Mouse (Mus musculus): ENCODE data around the gene Gatad2b. TPM values are rescaled to one million over a fixed set of nuclear protein-coding genes. Genes with fewer than 3 reads are reported as not detected.

Gene Gatad2b
- 110 to 130 TPM (median 118 TPM) in 4 replicates for total RNA-seq (2023; ENCODE audit: inconsistent age)

DNA sequence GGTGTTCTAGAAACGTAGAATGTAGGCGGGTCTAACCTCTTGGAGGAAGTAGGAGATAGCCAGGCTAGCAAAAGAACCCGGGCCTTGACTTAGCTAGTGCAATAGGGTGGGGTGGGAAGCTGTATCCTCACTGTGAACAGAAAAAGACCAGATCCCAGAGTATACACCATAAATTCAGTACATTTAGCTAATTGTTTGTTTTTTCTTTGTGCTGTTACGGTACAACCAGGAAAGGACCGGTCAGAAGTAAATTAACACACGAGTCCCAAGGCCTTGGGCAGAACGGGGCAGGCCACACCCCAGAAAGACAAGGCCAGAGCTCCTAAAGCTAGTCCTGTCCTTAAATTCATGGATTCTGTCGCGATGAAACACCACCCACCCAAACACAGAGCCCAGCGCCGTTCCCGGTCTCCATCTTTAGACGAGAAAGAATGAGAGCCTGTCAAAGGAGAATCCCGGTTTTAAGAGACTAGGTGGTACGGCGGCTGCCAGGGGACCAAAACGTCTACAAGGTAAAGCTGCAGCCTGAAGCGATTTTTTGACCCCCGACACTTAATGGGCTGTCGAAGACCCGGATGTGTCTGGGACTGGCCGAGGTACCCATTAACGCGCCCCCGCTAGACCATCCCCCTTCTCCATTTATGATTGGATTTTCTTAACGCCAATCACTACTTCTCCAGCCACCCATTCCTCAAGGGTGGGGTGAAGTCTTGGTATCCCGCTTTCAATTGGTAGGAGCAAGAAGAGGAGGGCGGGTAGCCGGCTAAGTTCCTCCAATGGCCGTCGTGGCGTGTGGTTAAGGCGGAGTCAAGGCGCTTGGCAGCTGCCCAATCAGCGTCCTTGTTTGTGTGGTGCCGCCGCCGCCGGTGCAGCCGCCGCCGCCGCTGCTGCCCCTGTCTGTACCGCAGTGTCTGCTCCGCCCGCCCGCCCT is at the start of gene Gatad2b:
Gene Gatad2b (plus strand): TSS at position 834 of the 931 bp plus-strand sequence.

DNA sequence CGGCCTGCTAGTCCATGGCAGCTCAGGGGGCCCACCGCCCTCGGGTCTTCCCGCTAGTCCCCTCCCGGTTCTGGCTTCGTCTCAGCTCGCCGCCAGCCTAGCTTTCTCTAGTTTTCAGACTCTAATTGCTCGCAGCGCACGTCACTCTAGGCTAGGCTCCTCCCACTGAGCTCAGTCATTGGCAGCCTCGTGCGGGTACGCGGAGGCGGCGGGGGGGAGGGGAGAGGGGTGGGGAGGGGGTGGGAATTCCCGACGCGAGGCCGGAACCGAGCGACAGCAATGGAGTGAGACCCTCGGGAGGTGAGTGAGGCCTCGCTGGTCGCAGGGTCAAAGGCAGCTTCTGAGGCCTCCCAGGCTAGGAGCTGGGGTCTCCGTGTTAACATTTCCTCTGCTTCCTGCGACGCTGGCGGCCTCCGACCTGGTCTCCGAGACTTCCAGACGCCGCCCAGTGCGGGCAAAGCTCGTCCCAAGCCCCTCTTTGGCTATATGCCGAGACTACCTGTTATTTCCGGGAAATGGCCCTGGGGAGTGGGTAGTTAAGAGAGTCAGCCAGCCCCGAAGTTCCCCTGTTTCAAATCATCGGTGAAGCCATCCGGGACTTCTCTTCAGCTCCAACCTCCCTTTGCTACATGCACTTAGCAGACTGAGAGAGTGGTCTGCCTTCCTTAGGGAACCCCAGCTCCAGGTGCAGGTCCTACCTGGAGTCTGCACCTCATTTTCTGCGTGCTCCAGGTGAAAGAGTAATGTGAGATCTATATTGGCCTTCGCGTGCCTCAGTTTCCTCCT is 44.8 kb upstream of the Gatad2b start, which contains the start of gene Slc39a1:
Gene Slc39a1 (plus strand): TSS at position 213 of the 786 bp plus-strand sequence.

DNA sequence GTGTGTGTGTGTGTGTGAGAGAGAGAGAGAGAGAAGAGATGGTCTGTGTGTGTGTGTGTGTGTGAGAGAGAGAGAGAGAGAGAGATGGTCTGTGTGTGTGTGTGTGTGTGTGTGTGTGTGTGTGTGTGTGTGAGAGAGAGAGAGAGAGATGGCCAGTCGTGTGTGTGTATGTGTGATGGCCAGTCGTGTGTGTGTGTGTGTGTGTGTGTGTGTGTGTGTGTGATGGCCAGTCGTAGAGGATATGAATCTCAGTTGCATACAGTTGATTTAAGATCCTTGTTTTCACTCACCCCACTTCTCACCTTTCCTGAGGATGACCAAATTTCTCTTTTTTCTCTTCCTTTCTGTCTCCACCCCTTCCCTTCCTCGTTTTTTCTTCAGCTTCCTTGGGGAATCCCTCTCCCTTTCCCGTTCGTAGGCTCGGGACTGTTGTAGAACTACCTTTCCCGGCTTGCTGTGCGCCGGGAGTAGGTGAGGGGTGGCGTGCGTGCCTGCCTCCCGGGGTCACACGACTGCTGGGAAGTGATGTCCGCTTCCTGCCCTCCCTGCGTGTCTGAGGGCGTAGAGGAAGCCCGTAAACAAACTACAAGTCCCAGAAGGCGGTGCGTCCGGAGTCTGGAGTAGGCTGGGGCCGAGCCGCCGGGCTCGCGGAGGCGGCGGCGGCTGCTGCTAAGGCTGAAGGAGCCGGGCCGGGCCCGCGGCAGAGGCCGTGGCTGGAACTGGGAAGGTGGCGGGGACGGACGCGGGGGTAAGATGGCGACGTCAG is 39.1 kb upstream of the Gatad2b start, which contains the start of gene Crtc2:
Gene Crtc2 (plus strand): TSS at position 511 of the 766 bp plus-strand sequence.

DNA sequence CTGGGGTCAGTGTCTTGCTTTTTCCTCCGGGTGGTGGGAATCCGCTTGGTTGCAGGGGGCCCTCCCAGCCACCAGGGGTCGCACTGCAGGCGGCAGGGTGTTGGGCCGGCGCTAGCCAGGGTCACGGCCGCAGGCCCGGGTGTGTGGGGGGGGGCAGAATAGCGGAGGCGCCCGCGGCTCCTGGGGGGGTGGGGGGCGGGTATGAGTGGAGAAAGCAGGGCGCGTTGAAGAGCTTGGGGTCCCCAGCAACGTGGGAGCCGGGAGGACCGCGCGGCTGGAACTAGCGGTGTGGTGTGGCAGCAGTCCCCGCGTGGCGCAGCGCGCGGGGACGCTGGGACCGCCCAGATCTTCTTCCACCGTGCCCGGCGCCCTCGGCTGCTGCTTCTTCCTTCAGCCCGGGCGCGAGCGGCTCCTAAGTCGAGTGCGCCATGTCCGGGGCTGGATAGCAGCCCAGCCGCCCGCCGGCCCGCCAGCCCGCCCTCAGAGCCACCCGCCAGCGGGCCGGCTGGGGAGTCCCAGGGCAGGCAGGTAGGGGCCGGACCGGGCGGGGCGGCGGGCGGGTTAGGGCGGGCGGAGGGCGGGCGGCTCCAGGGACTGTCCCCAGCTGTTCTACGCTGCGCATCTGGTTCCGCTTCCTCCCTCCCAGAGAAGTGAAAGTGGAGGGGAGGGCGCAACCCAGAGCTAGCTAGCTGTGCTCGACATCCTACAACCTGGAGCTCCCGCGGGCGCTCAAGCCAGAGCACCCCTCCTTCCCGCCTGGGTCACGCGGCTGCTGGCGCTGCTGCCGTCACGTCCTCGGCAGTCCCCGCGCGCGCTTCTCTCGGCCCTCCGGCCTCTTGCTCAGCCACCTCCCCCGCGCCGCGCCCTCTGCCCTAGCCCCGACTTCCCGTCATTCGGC is 27.7 kb upstream of the Gatad2b start, which contains the start of gene Dennd4b:
Gene Dennd4b (plus strand): TSS at position 152 of the 898 bp plus-strand sequence.

DNA sequence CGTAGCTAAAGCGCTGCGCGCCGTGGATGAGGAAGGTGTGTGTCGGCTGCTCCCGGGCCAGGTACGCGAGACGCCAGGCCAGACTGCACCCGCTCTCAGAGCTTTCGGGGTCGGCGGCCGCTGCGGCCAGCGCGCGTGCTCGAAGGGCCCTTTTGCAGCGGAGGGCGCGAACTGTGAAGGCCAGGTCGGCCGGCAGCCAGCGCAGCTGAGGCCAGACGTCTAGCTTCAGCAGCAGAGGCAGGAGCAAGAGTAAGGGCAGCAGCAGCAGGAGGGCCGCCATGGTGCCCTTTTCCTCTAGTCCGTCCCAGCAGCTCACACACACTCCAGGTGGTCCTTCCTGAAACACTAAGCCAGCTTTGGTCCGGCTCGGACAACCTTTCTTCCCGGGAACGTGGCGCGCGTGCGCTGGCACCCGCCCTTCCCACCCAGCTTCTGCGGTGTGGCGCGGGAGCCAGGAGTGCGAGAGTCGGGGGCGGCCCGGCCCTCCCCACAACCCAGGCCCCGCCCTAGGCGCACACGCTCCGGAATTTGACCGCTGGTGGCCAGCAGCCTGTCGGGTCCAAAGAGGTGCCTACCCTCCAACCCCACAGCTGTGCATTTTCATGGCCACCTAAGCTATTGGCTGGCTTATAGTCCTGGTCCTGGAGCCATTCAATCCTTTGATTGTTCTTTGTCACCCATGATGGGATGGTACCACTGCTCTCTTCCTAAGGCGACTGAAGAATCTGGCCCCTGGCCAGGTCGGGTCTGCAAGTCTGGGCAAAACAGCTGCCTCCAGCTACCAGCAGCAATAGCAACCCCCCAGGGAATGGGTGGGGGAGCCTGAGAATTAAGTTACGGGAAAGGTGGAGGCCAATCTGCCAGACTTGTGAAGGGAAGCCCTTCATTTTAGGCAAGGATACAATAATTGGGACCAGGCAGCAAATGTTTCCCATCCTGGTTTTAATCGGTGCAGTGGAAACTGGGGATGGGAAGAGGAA is 96.8 kb downstream of the Gatad2b start, which contains the start of gene Slc27a3:
Gene Slc27a3 (minus strand): TSS at position 428 of the 980 bp plus-strand sequence.

Other genes with a start within 250 kb of the Gatad2b start
- 99.0 to 130 TPM (median 121 TPM) in 4 replicates for gene 4933434E20Rik, start 241.5 kb upstream of the Gatad2b start, total RNA-seq (2023; ENCODE audit: inconsistent age)
- gene Ubap2l, start 240.6 kb upstream of the Gatad2b start, total RNA-seq (2023; ENCODE audit: inconsistent age): 262 to 354 TPM (median 316 TPM) in 4 replicates
- 552 to 576 TPM (median 565 TPM) in 4 replicates for gene Tpm3, start 220.5 kb upstream of the Gatad2b start, total RNA-seq (2023; ENCODE audit: inconsistent age)
- gene Nup210l, start 189.0 kb upstream of the Gatad2b start, total RNA-seq (2023; ENCODE audit: inconsistent age): 1.3 to 2.2 TPM (median 1.5 TPM) in 4 replicates
- gene Rps27, start 79.5 kb upstream of the Gatad2b start, total RNA-seq (2023; ENCODE audit: inconsistent age): 9,271 to 10,786 TPM (median 10,164 TPM) in 4 replicates
- 0.93 TPM in 1 of 4 replicates, not detected in the others for gene Rab13, start 79.5 kb upstream of the Gatad2b start, total RNA-seq (2023; ENCODE audit: inconsistent age)
- gene Jtb, start 61.6 kb upstream of the Gatad2b start, total RNA-seq (2023; ENCODE audit: inconsistent age): 90.1 to 110 TPM (median 97.2 TPM) in 4 replicates
- gene Creb3l4, start 49.7 kb upstream of the Gatad2b start, total RNA-seq (2023; ENCODE audit: inconsistent age): not detected in 4 replicates
- gene Slc39a1, start 45.0 kb upstream of the Gatad2b start, total RNA-seq (2023; ENCODE audit: inconsistent age): 29.2 to 30.8 TPM (median 30.3 TPM) in 4 replicates
- 175 to 191 TPM (median 186 TPM) in 4 replicates for gene Crtc2, start 39.0 kb upstream of the Gatad2b start, total RNA-seq (2023; ENCODE audit: inconsistent age)
- 174 to 198 TPM (median 187 TPM) in 4 replicates for gene Dennd4b, start 28.0 kb upstream of the Gatad2b start, total RNA-seq (2023; ENCODE audit: inconsistent age)
- gene Slc27a3, start 96.8 kb downstream of the Gatad2b start, total RNA-seq (2023; ENCODE audit: inconsistent age): 0.99 to 2.0 TPM (median 1.6 TPM) in 4 replicates
- gene Ints3, start 140.4 kb downstream of the Gatad2b start, total RNA-seq (2023; ENCODE audit: inconsistent age): 50.8 to 61.1 TPM (median 56.2 TPM) in 4 replicates
- 0.83 TPM in 1 of 4 replicates, not detected in the others for gene Npr1, start 172.7 kb downstream of the Gatad2b start, total RNA-seq (2023; ENCODE audit: inconsistent age)
- gene Ilf2, start 182.9 kb downstream of the Gatad2b start, total RNA-seq (2023; ENCODE audit: inconsistent age): 85.5 to 94.6 TPM (median 90.6 TPM) in 4 replicates
- 52.9 to 66.8 TPM (median 60.9 TPM) in 4 replicates for gene Snapin, start 197.9 kb downstream of the Gatad2b start, total RNA-seq (2023; ENCODE audit: inconsistent age)
- gene Chtop, start 216.3 kb downstream of the Gatad2b start, total RNA-seq (2023; ENCODE audit: inconsistent age): 188 to 206 TPM (median 192 TPM) in 4 replicates
- 1.0 to 1.6 TPM in 2 of 4 replicates, not detected in the others for gene S100a1, start 221.2 kb downstream of the Gatad2b start, total RNA-seq (2023; ENCODE audit: inconsistent age)
- gene S100a13, start 221.3 kb downstream of the Gatad2b start, total RNA-seq (2023; ENCODE audit: inconsistent age): 17.0 to 22.0 TPM (median 19.6 TPM) in 4 replicates
- 0.48 to 1.3 TPM (median 0.83 TPM) in 3 of 4 replicates, not detected in the other for gene S100a14, start 233.7 kb downstream of the Gatad2b start, total RNA-seq (2023; ENCODE audit: inconsistent age)
- gene S100a16, start 244.1 kb downstream of the Gatad2b start, total RNA-seq (2023; ENCODE audit: inconsistent age): not detected in 4 replicates